Mouse (Mus musculus) liver, embryonic 14.5 days (tissue): ENCODE measurements around the gene Spata31d1a. TPM values are rescaled to one million over a fixed set of nuclear protein-coding genes. Genes with fewer than 3 reads are reported as not detected.

Source experiments
- ATAC-seq: fragments of 200-750 bp; cut with Nextera tagmentation; 2 replicates; pipeline ENCODE4 v1.8.0; 2017; ENCODE audit warnings: moderate number of reproducible peaks, mild to moderate bottlenecking, moderate library complexity; ENCODE audit not compliant: insufficient read depth
- DNase-seq, 3 experiments: peaks; one replicate each; pipeline ENCODE4 v3.0.0-alpha.2; 2012 to 2013; ENCODE audit warnings: low read depth in 3 of 3, low spot score in 3 of 3
- H3K27ac ChIP-seq: fragments of 300-500 bp; sonication (generic); 2 replicates; pipeline ENCODE4 v1.5.1; 2014; ENCODE audit warnings: moderate library complexity, mild to moderate bottlenecking, control low read depth, inconsistent platforms
- H3K27me3 ChIP-seq: fragments of 300-500 bp; sonication (generic); 2 replicates; pipeline ENCODE4 v1.6.1; 2014; ENCODE audit warnings: mild to moderate bottlenecking, low read length, moderate library complexity; ENCODE audit not compliant: control insufficient read depth, insufficient read depth
- H3K36me3 ChIP-seq: fragments of 300-500 bp; sonication (generic); replicated peaks from 2 replicates; pipeline ENCODE4 v1.6.1; 2014; ENCODE audit warnings: low read depth; ENCODE audit not compliant: control insufficient read depth, insufficient read depth
- H3K4me1 ChIP-seq, 2 experiments: fragments of 200-500 bp in 1 of 2; fragments of 300-500 bp in 1 of 2; sonication (generic) in 1 of 2; replicated peaks; 2 replicates each; pipeline ENCODE4 v1.6.1; 2012 to 2014; ENCODE audit warnings: antibody characterized with exemption in 1 of 2, inconsistent platforms in 1 of 2, low read length in 1 of 2; ENCODE audit not compliant: control insufficient read depth in 2 of 2, insufficient read depth in 2 of 2
- H3K4me2 ChIP-seq: fragments of 300-500 bp; sonication (generic); 2 replicates; pipeline ENCODE4 v1.6.1; 2014; ENCODE audit warnings: low read depth, mild to moderate bottlenecking, control low read depth, moderate library complexity
- H3K4me3 ChIP-seq, 2 experiments: fragments of 200-500 bp in 1 of 2; fragments of 300-500 bp in 1 of 2; sonication (generic) in 1 of 2; 2 replicates each; pipeline ENCODE4 v1.5.1; 2012 to 2014; ENCODE audit warnings: low read depth in 2 of 2, low read length in 2 of 2, mild to moderate bottlenecking in 2 of 2, control low read depth in 1 of 2, inconsistent platforms in 1 of 2, moderate library complexity in 1 of 2; ENCODE audit not compliant: insufficient read depth in 1 of 2
- H3K9ac ChIP-seq: fragments of 300-500 bp; sonication (generic); replicated peaks from 2 replicates; pipeline ENCODE4 v1.6.1; 2014; ENCODE audit warnings: mild to moderate bottlenecking, control low read depth, moderate library complexity
- H3K9me3 ChIP-seq: fragments of 300-500 bp; sonication (generic); 2 replicates; pipeline ENCODE4 v1.6.1; 2016; ENCODE audit warnings: low read length, mixed read lengths; ENCODE audit not compliant: control insufficient read depth
- CTCF ChIP-seq: IDR thresholded peaks from 2 replicates; pipeline ENCODE4 v1.5.1; 2016; ENCODE audit warnings: antibody characterized with exemption, low read depth, control low read depth
- EP300 ChIP-seq: IDR thresholded peaks from 2 replicates; pipeline ENCODE4 v1.6.1; 2016; ENCODE audit warnings: antibody characterized with exemption, low read depth
- WGBS: fragments of 180-500 bp; shearing (Covaris S2); extraction: QIAGEN DNeasy Blood & Tissue Kit; methylation state at CpG from one replicate; pipeline ENCODE4 v1.1.7; 2014; ENCODE audit not compliant: insufficient replicate concordance; 5-methylcytosine and 5-hydroxymethylcytosine counted together
- polyA plus RNA-seq, 2 experiments: library from polyadenylated mRNA; depleted of rRNA in 1 of 2; stranded (reverse) in 1 of 2; unstranded in 1 of 2; fragments of >200 nt; fragmentation: Nextera tagmentation in 1 of 2; extraction: Ambion mirVana in 1 of 2; gene quantifications; 2 replicates each; pipeline versions ENCODE4 v1.2.1 to v1.2.3; 2012 to 2014

The Spata31d1a gene
- 0.01 TPM in 1 of 2 replicates, not detected in the other for polyA plus RNA-seq (2012; rRNA removed)
- not detected in 2 replicates for polyA plus RNA-seq (2014; fragmentation: Nextera tagmentation; extraction: Ambion mirVana)

DNA sequence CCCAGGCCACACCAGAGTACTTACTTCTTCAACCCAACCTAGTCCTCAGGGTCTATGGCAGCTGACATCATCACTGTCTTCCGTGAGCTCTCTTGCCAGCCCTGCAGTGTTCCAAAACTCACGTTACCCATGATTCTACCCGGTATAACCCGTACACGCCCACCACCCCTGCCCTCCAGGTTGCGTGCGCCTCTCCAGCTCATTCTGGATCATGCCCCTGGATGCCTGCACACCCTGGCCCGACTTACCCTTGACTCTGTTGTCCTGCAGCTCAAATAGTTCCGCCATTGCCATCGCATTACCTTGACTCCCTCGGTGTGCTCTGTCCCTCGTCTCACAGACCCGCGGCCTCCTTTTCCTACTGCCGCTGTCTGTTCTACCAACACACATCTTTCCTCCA lies at the start of gene Spata31d1a:
TSS of gene Spata31d1a (minus strand) at position 101 of the 400 bp plus-strand sequence.
- no peak within 1 kb of the TSS for H3K4me3 ChIP-seq
- H3K9ac ChIP-seq = no peak within 1 kb of the TSS
- peaks cover 2% of the 10 kb centered on the region; the same call in 1 of the 2 replicates for H3K27me3 ChIP-seq
- WGBS = 76% methylated on average over 15 of the region's 15 CpGs
- DNase-seq (no peak), ATAC-seq (no peak)
- no peaks in the 10 kb centered on the region for H3K36me3 ChIP-seq
- peaks cover 0 to 4% of the 10 kb centered on the region in 2 experiments; a peak in 1 of 4 replicates for H3K4me1 ChIP-seq
- TF ChIP-seq CTCF (no peak), EP300 (no peak)
- no peaks in the 10 kb centered on the region for H3K9me3 ChIP-seq
- no peak within 1 kb of the TSS for H3K4me2 ChIP-seq
- H3K27ac ChIP-seq = no peak within 1 kb of the TSS

DNA sequence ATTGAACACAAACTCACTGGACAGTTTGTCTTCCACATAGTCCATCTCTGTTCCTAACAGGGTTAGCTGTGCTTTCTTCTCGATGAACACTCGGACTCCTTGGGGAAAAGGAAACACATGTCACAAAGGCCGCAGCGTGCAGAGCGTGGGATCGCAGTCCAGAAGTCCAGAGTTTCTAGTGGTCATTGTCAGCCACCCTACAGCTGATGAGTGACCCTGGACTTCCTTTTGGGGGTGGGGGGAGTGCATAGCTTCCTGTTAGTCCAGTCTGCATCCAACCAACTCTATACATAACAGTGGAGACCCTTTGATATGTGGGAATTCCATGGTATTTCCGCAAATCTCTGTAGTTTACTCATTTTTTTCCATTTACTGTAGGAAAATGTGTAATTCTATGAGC lies 46.8 kb upstream of the Spata31d1a start:
- WGBS = 88% methylated on average over 7 of the region's 7 CpGs
- no peaks in the 10 kb centered on the region for H3K9me3 ChIP-seq
- ATAC-seq (peak; percentile 38; the same call in 1 of the 2 replicates), DNase-seq (no peak)
- no peaks in the 10 kb centered on the region for H3K4me1 ChIP-seq
- H3K9ac ChIP-seq = no peak overlapping the region
- TF ChIP-seq EP300 (no peak), CTCF (no peak)
- no peak overlapping the region for H3K27ac ChIP-seq
- no peak overlapping the region for H3K4me3 ChIP-seq
- no peak overlapping the region for H3K4me2 ChIP-seq
- peaks cover 71% of the 10 kb centered on the region for H3K36me3 ChIP-seq
- H3K27me3 ChIP-seq = no peaks in the 10 kb centered on the region

DNA sequence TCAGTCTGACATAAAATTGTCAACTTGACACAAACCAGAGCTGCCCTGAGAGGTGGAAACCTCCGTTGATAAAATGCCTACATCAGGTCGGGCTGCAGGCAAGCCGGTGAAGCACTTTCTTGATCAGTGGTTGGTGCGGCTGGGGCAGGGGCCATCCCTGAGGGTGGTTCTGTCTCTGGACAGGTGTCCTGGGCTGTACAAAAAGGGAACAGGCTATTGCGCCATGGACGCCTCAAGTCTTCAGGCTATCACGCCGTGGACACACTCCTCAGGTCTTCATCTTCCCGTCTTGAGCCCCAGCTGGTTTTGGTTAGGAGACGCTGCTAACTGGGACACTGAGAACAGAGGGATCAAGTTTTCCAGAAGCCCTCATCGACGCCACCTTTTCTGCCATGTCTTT lies 40.2 kb upstream of the Spata31d1a start:
- H3K4me3 ChIP-seq = no peak overlapping the region
- H3K9ac ChIP-seq = no peak overlapping the region
- WGBS = 62% methylated on average over 12 of the region's 12 CpGs
- TF ChIP-seq EP300 (no peak), CTCF (no peak)
- H3K36me3 ChIP-seq = peaks cover 15% of the 10 kb centered on the region
- DNase-seq (no peak), ATAC-seq (no peak)
- H3K4me2 ChIP-seq = no peak overlapping the region
- H3K9me3 ChIP-seq = no peaks in the 10 kb centered on the region
- no peak overlapping the region for H3K27ac ChIP-seq
- no peaks in the 10 kb centered on the region for H3K27me3 ChIP-seq
- H3K4me1 ChIP-seq = no peaks in the 10 kb centered on the region

DNA sequence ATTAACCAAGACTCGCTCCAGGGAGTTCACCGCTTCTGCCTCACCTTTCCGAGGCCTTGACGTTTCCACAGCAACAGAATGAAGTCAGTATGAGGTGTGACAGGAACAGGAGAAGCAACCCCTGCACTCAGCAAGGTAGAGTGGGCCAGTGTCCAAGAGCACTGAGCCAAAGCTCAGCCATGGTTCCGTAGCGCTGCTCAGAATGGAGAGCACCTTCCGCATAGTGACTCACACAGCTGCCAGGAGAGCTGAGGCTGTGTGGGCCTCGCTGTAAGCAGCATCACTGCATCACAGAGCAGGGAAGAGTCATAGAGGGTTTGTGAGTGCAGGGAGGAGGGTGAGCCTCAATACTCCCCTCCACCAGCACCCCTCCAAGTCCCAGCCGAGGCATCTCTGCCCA lies 36.6 kb upstream of the Spata31d1a start, which contains the start of gene 1700014D04Rik:
TSS of gene 1700014D04Rik (minus strand) at position 42 of the 400 bp plus-strand sequence.
- no peaks in the 10 kb centered on the region for H3K27me3 ChIP-seq
- no peak within 1 kb of the TSS for H3K9ac ChIP-seq
- TF ChIP-seq EP300 (no peak), CTCF (no peak)
- WGBS = 81% methylated on average over 9 of the region's 9 CpGs
- no peak within 1 kb of the TSS for H3K4me3 ChIP-seq
- H3K4me1 ChIP-seq = 0 out of 4 replicates have a peak, but pooled peaks cover 0 to 2% of the 10 kb centered on the region in 2 experiments
- no peak within 1 kb of the TSS for H3K27ac ChIP-seq
- no peaks in the 10 kb centered on the region for H3K9me3 ChIP-seq
- DNase-seq = no peak
- no peaks in the 10 kb centered on the region for H3K36me3 ChIP-seq
- H3K4me2 ChIP-seq = no peak within 1 kb of the TSS
- ATAC-seq = no peak

DNA sequence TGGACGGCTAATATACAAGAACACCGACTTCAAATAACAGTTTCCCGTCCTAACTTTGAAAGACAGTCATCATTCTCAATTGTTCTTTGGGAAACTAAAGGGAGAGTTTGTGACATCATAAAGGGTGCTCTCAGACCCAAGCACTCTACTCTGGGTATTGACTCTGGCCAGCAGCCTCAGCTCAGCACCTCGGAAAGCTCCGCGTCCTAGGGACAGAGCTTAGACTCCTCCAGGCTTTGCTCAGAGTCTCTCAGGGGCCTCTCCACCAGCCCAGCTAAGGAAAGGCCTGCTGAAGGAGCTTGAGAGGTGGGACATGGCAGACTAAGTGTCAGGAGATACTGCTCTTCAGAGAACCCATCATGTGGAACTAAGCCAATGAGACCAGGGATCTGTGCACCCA lies 36.0 kb upstream of the Spata31d1a start:
- WGBS = 79% methylated on average over 6 of the region's 6 CpGs
- H3K9me3 ChIP-seq = no peaks in the 10 kb centered on the region
- no peaks in the 10 kb centered on the region for H3K27me3 ChIP-seq
- H3K9ac ChIP-seq = no peak overlapping the region
- ATAC-seq (no peak), DNase-seq (no peak)
- peaks cover 3% of the 10 kb centered on the region in 2 experiments; a peak in 1 of 4 replicates for H3K4me1 ChIP-seq
- H3K4me2 ChIP-seq = no peak overlapping the region
- no peak overlapping the region for H3K27ac ChIP-seq
- no peak for TF ChIP-seq EP300
- TF ChIP-seq CTCF = no peak
- no peaks in the 10 kb centered on the region for H3K36me3 ChIP-seq
- H3K4me3 ChIP-seq = no peak overlapping the region
